Mouse (Mus musculus) naive thymus-derived CD4-positive, alpha-beta T cell, adult 5 months (primary cell): ENCODE results near the gene Slc25a35. TPM values are rescaled to one million over a fixed set of nuclear protein-coding genes. Genes with fewer than 3 reads are reported as not detected.

ENCODE experiments used
- polyA plus RNA-seq: library from polyadenylated mRNA; unstranded; fragments of 100-300 nt; shearing (Covaris generic); gene quantifications from one replicate; pipeline ENCODE4 v1.2.1, GENCODE M21; 2017

The Slc25a35 gene
- 10.2 TPM for polyA plus RNA-seq

DNA sequence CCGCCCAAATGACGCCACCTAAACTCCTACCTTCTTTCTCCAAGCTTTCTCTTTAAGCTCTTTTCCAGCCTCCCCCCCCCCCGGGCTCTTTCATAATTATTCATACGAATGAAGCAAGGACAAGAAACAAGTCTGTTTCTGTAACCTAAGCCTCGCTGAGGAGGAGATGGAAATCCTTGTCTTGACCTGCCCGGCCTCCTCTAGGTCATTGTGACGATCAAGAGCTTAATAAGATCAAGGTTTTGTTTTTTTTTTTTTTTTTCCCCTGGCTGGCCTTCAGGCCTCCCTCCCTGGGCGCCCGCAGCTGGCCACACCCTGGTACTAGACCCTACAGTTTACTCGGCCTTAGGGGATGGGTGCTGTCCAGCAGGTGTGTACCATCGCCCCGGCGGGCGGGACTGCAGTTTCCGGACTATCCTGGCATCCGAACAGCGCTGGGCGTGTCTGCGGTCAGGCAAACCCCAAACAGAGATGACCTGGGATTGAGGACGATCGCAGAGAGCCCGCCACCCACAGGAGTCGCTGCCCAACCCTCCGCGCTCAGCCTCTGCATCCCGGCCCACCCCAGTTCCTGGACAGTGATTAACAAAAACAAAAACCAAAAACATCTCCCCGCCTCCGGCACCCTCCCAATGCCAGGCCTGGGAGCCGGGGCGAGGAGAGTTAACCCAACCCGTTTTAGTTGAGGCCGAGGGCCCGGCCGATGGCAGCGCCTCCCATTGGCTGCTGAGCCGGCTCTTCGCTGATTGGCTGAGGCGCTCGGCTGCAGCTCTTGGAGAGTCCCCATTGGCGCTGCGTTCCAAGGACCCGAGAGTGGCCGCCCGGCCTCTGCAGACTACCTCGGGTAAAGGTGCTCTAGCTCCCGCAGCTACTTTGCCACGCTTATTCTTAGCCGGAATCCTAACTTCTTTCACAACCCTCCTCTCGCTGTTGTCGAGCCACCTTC lies at the start of gene Slc25a35:
Gene Slc25a35 (plus strand): TSS at position 795 of the 946 bp plus-strand sequence.

DNA sequence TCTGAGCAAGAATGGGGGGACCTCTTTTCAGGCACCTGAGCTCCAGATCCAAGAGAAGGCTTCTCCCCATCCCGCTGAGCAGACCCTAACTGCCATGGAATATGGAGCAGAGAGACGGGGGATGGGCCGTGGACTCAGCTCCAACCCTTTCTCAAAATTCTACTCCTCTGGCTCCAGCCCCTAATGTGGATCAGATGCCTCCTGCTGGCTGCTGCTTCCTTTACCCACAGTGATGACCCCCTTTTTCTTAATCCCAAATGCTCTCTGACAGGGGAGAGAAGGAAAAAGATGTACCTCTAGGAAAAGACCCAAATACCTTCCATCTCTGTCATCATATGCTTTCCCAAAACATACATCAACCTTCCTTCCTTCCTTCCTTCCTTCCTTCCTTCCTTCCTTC lies 41.0 kb upstream of the Slc25a35 start, which contains the start of gene Odf4:
Gene Odf4 (minus strand): TSS at position 101 of the 400 bp plus-strand sequence.

DNA sequence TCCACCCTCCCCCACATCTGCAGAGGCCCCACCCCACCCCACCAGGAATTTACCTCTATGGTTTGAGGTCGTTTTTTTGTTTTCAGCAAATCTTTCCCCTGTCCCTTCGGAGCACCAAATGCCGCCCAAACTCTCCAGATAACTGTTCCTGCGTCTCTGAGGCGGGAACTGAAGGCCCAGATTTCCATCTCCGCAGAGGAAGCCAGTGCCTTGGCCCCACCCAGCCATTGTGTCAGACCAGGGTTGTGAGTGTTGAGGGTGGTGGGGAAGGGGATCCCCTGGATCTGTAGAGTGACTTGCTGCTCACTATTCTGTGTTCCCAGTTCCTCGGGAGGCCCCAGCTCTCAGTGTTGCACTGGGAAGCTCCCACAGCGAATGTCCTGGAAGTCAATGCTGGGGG lies 10.6 kb upstream of the Slc25a35 start, which contains the start of gene Arhgef15:
Gene Arhgef15 (minus strand): TSS at position 173 of the 400 bp plus-strand sequence.

DNA sequence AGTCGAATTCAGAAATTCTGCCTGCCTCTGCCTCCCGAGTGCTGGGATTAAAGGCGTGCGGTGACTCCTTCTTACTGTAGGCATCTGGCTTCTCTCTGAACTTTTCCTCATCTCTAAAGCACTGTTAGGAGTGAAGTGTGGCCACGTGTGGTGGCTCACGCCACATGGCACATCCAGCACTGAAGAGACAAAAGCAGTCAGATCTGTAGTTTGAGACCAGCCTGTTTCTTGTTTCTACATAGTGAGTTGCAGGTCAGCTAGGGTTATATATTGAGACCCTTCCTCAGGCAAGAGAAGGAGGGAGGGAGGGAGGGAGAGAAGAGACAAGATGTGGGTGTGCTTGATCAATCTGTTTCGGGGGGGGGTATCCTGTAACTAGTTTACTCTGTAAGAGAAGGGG lies 7.2 kb downstream of the Slc25a35 start, which contains the start of gene Rangrf:
Gene Rangrf (minus strand): TSS at position 101 of the 400 bp plus-strand sequence.

DNA sequence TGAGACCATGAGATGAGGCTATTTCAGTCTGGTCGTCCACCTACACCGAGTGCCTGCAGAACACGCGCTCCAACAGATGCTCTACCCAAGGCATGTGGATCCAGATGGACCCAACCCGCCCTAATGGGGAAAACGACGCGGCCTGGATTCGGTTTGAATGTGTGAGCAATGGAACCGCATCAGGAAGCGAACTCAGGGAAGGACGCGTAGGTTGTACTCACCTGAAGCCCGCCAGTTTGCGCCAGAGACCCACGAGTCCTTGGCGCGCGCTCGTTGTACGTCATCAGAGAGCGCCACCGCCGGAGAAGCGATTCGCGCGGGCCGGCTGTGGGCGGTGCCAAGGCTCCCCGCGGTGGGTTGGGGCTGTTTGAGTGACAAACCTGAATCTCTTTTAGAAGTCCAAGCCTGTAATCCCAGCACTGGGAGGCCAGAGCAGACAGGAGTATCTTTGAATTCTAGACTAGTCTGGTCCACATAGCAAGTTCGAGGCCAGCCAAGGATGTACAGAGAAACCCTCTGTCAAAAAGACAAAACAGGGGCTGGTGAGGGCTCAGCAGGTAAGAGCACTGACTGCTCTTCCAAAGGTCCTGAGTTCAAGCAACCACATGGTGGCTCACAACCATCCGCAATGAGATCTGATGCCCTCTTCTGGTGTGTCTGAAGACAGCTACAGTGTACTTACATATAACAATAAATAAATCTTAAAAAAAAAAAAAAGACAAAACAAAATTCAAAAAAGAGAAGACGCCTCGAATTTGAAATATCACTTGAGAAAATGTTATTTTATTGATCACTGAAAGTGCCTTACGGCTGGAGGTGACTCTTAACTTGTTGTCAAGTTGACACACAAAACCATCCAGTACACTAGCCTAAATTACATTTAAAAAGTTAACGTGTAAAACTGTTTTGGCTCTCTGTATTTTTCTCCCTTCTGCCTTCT lies 40.5 kb downstream of the Slc25a35 start, which contains the start of gene Pfas:
Gene Pfas (minus strand): TSS at position 279 of the 940 bp plus-strand sequence.

DNA sequence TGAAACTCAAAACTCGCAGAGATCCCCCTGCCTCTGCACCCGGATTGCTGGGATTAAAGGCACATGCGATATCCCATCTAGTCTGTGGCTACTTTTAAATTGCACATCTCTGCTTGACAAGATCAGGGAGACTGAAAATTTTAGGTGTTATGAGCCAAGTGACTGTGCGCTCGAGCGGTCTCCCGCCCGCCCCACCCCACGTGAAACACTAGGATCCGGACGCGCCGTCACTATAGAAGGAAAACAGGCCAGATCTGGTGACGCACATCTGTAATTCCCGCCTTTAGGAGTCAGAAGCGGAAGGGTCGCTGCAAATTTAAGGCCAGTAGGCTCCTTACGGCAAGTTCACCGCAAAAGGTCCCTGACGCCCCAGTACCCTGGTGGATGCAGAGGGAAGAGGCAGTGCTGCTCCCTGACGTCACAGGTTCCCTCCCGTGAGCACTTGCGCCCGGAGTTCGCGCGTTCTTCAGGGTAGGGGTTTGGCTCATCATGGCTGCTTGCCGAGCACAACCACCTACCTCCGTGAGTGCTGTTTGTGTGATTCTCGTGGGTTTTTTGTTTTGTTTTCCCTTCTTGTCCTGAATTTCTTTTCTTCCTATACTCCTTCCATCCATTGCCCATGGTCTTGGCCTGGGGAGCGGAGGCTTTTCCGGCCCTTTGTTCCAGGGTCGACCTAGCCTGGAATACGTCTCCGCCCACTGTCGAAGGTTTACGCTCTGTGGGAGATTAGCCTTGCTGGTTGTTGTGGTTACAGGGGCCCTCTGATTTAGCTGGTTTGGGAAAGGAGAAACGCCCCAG lies 47.9 kb downstream of the Slc25a35 start, which contains the start of gene Ctc1:
Gene Ctc1 (plus strand): TSS at position 268 of the 798 bp plus-strand sequence.

Other genes with a start within 250 kb of the Slc25a35 start
- gene Ndel1, start 96.3 kb upstream of the Slc25a35 start, polyA plus RNA-seq = 150 TPM
- gene Rnf222, start 79.6 kb upstream of the Slc25a35 start, polyA plus RNA-seq = not detected
- gene Rpl26, start 66.5 kb upstream of the Slc25a35 start, polyA plus RNA-seq = 1,162 TPM
- 0.32 TPM for gene Odf4, start 41.0 kb upstream of the Slc25a35 start, polyA plus RNA-seq
- gene Arhgef15, start 10.7 kb upstream of the Slc25a35 start, polyA plus RNA-seq = 0.19 TPM
- gene Rangrf, start 7.1 kb downstream of the Slc25a35 start, polyA plus RNA-seq = 10.0 TPM
- 2.6 TPM for gene Pfas, start 40.3 kb downstream of the Slc25a35 start, polyA plus RNA-seq
- gene Ctc1, start 47.8 kb downstream of the Slc25a35 start, polyA plus RNA-seq = 22.0 TPM
- gene Aurkb, start 77.5 kb downstream of the Slc25a35 start, polyA plus RNA-seq = 0.25 TPM
- 3.8 TPM for gene Borcs6, start 91.6 kb downstream of the Slc25a35 start, polyA plus RNA-seq
- 4.3 TPM for gene Tmem107, start 102.7 kb downstream of the Slc25a35 start, polyA plus RNA-seq
- 265 TPM for gene Vamp2, start 120.4 kb downstream of the Slc25a35 start, polyA plus RNA-seq
- gene Per1, start 127.1 kb downstream of the Slc25a35 start, polyA plus RNA-seq = 80.9 TPM
- not detected for gene Hes7, start 152.3 kb downstream of the Slc25a35 start, polyA plus RNA-seq
- gene 9130213A22Rik, start 154.5 kb downstream of the Slc25a35 start, polyA plus RNA-seq = not detected
- 0.07 TPM for gene Aloxe3, start 157.8 kb downstream of the Slc25a35 start, polyA plus RNA-seq
- gene Alox12b, start 188.9 kb downstream of the Slc25a35 start, polyA plus RNA-seq = not detected
- gene Alox8, start 229.7 kb downstream of the Slc25a35 start, polyA plus RNA-seq = 0.25 TPM